Mouse (Mus musculus): ENCODE measurements at regions not wholly inside any gene's neighbourhood (a gene's known extent, or its start where the extent isn't known, plus 50 kb on each side); places are given as distances from the start of the nearest gene placed in this dataset.

GRCm38 (mm10) chr1:195312426-195312825, 135.9 kb upstream of the Cr2 start:
- peak; percentile 2 to 23 for DNase-seq (ENCODE audit: low spot score in 2 of 2)

- DNase-seq (ENCODE audit: low spot score in 2 of 2), result no peak
Observed at GRCm38 (mm10) chr1:195285076-195285475, 108.6 kb upstream of the Cr2 start.

GRCm38 (mm10) chr1:195241496-195241895, 65.0 kb upstream of the Cr2 start:
- peak; percentile 93 to 95 for DNase-seq (ENCODE audit: low spot score in 2 of 2)

GRCm38 (mm10) chr1:195232658-195233057, 56.1 kb upstream of the Cr2 start:
- peak in 1 of 2 experiments; percentile 22 for DNase-seq (ENCODE audit: low spot score in 2 of 2)

GRCm38 (mm10) chr1:195227007-195227406, 50.5 kb upstream of the Cr2 start:
- DNase-seq (ENCODE audit: low spot score in 2 of 2), result no peak
